Mouse (Mus musculus) brain, adult 2 months (tissue): ENCODE measurements around the gene Atp6ap1.
A peak's percentile ranks its signal among the peaks of the same experiment; 100 is the strongest.

Source experiments
- DNase-seq: peaks from one replicate; pipeline ENCODE4 v3.0.0; 2011; ENCODE audit warnings: low read depth, low spot score

Atp6ap1 gene

DNA sequence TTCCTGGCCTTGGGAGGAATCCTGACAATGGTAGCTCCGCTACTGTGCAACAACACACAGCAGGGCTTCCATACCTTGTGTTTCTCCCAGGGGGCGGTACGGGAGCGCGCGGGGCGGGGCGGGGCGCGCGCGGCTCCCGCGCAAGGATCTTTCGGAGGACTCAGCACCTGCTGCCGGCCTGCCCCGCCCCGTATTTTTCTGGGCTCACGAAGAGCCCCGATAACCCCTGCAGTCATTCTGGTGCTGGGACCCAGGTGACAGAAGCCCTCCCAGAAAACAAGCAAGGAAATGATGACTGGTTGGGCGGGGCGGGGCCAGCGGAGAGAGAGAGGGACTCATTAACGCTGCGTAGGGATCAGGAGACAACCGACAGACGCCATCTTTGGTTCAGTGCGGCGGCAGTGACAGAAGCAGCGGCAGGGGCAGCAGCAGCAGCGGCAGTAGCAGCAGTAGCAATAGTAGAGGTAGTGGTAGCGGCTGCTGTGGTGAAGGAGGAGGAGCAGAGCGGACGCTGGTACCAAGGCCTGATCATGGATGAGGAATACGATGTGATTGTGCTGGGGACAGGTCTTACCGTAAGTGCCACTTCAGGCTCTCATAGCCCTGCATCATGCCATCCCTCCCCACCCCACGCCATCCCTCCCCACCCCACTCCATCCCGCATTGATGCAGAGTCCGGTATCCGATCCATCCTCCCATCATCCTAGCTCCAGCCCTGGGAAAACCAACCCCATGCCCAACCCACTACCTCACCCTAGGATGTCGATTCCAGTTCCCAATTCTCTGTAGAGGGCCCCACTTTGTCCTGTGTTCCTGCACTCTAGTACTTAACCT is 8.2 kb downstream of the Atp6ap1 start, which contains the start of gene Gdi1:
Gdi1 (plus strand) TSS at position 132 of the 834 bp plus-strand sequence.
- peak; percentile 85 for DNase-seq

DNA sequence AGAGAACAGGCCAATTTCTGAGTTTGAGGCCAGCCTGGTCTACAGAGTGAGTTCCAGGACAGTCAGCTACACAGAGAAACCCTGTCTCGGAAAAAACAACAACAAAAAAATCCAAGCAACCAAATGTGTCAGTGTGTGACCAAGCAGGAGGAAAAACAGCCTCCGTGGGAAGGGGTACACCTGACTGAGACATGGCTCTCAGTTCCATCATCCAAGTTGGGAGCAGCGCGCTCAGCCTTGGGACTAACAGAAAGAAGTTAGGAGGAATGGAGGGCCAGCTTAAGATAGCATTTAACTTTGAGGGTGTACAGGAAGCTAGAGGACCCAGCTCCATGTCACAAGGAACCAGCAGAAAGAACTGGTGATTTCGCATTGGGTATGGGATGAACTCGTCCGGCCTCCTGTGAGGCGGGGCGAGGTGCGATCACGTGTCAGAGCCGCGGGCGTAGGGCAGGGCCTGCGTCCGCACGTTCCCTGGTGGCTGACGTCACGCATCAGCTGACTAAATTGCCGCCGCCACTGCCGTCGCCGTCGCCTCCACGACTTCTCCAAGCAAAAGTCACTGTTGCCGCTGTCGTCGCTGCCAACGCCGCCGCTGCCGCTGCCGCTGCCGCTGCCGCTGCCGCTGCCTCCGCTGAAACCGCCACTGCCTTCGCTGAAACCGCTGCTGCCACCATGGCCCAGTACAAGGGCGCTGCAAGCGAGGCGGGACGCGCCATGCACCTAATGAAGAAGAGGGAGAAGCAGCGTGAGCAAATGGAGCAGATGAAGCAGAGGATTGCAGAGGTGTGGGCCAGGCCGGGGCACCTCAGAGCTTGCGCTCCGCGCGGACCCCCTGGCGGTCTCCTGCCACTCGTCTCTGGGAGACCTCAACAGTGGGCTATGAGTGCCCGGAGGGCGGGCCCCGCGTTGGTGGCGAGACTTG is 15.9 kb downstream of the Atp6ap1 start, which contains the start of gene Fam50a:
Fam50a (plus strand) TSS at position 494 of the 925 bp plus-strand sequence.
- peak; percentile 97 for DNase-seq

DNA sequence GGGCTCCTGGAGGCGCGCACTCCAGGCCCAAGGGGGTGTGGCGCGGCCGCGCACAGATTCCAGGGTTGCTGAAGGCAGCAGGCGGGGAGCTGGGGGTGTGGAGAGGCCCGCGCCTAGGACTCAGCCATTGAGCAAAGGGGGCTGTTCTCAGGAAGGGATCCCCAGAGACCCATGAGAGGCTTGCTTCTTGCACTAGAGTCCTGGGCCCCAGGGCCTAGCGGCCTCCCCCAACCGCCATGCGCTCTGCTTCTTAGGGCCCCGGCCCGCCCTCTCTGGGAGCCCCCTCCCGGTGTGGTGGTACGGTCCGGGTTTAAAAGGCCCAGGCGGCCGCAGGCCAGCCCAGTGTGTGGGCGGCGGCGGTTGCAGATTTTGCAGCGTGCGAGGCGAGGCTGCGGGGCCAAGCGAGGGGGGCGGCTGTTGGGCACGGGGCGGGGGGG is 31.8 kb downstream of the Atp6ap1 start, which contains the start of gene Plxna3:
Plxna3 (plus strand) TSS at position 342 of the 437 bp plus-strand sequence.
- DNase-seq: peak; percentile 75

- DNase-seq: no peak
These were observed 32.3 kb downstream of the Atp6ap1 start for GRCm38 (mm10) chrX:74329215-74329671.

DNA sequence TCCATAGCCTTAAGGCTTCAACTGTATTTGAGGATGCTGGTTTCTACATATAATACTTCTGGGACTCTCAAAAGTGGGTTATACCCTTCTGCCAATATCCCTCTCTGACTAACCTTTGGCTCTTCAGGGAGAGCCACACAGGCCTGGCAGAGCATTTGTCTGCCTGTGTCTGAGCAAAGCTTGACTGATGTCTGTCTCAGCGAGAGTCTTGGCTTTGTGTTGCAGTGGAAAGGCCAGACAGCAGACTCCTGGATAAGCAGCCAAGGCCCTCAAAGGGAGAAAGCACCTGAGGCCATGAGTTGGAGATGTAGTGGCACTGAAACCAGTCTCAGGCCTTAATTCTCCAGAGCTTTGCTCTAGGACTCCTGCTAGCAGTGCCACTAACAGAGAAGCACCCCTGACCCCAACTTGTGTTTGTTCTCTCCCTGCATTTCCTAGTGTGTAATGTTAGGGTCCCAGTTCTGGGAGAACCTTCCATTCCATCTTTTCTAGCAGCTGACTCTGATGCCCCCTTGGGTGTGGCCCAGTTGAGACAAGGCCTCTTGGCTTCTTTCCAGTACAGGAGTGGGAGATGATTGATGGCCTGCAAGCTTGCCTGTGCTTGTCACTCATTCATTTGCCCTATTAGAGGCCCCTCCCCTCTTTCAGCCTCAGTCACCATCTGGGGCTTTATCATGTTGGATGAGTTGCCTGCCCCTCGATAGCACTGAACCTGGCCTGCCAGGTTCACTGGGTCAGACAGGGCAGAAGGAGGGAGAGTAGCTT is 33.5 kb downstream of the Atp6ap1 start:
- peak; percentile 70 for DNase-seq

GRCm38 (mm10) chrX:74352645-74353466 is 56.0 kb downstream of the Atp6ap1 start:
- peak; percentile 8 for DNase-seq

GRCm38 (mm10) chrX:74353467-74353770 is 56.5 kb downstream of the Atp6ap1 start, which contains the start of gene Lage3:
Gene Lage3 (minus strand): TSS chrX:74353618.
- DNase-seq: peak; percentile 89
